In the genomic region with DNA sequence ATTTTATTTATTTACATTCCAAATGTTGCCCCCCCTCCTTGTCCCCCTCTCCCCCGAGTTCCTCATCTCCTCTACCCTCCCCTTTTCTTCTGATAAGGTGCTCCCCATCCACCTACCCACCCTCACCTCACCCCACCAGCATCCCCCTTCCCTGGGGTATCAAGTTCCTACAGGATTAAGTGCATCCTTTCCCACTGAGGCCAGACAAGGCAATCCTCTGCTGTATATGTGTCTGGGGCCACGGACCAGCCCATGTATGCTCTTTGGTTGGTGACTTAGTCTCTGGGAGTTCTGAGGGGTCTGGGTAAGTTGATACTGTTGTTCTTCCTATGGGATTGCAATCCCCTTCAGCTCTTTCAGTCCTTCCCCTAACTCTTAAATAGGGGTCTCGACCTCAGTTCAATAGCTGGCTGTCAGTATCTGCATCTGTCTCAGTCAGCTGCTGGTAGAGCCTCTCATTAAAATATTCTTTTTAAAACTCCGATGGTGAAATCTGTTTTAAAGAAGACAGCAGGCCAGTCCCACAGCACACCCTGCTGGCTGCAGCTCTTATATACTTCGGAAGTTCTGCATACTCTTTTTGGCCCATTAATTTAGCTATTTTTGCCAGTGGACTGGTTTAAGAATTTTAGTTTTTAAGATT, we compare ENCODE assay signal across 8 mouse cellular contexts. TPM values are rescaled to one million over a fixed set of nuclear protein-coding genes. Genes with fewer than 3 reads are reported as not detected.
DNase-seq lines count a peak whose midpoint lies in the region; ATAC-seq lines count a peak whose summit lies in the region.

No protein-coding gene starts in this region.

- no peak overlapping the region for H3K4me3 ChIP-seq in forebrain, embryonic 12.5 days (replicated peaks)
- no peak overlapping the region for H3K4me3 ChIP-seq in kidney, embryonic 14.5 days (ENCODE audit: low read length)

- no peak overlapping the region for H3K9ac ChIP-seq in forebrain, embryonic 12.5 days
- H3K9ac ChIP-seq in kidney, embryonic 14.5 days (ENCODE audit: low read depth, low read length): no peak overlapping the region

- WGBS in forebrain, embryonic 12.5 days: 9% methylated on average over 5 of the region's 5 CpGs
- 6% methylated on average over 5 of the region's 5 CpGs for WGBS in kidney, embryonic 14.5 days

- H3K4me2 ChIP-seq in forebrain, embryonic 12.5 days: peak overlapping the region; percentile 49
- H3K4me2 ChIP-seq in kidney, embryonic 14.5 days (replicated peaks; ENCODE audit: low read depth, low read length): no peak overlapping the region

- H3K27me3 ChIP-seq in forebrain, embryonic 12.5 days: peaks cover 10% of the 10 kb centered on the region; the same call in 1 of the 2 replicates
- no peaks in the 10 kb centered on the region for H3K27me3 ChIP-seq in kidney, embryonic 14.5 days (ENCODE audit: control insufficient read depth, insufficient read depth, low read length)

- peak; percentile 55 to 64 for DNase-seq in cerebellum, postnatal 14 days
- DNase-seq in cerebellum, adult 9-10 months: no peak
- DNase-seq in urinary bladder, postnatal 14 days (ENCODE audit: low spot score): peak; percentile 42
- DNase-seq in urinary bladder, postnatal 25 days (ENCODE audit: low spot score): no peak
- peak; percentile 56 for DNase-seq in mesoderm, embryonic 11.5 days (ENCODE audit: low read depth, low spot score)
- peak; percentile 72 for DNase-seq in testis, postnatal 10 days (ENCODE audit: low spot score)

- no peaks in the 10 kb centered on the region for H3K36me3 ChIP-seq in forebrain, embryonic 12.5 days (replicated peaks)
- H3K36me3 ChIP-seq in kidney, embryonic 14.5 days (ENCODE audit: control insufficient read depth, insufficient read depth, low read length): no peaks in the 10 kb centered on the region

- ATAC-seq in forebrain, embryonic 12.5 days (ENCODE audit: low FRiP score): peak; percentile 63; the same call in 1 of the 2 replicates
- ATAC-seq in kidney, embryonic 14.5 days (ENCODE audit: low FRiP score, low TSS enrichment): peak; percentile 68; the same call in 1 of the 2 replicates

- peaks cover 16% of the 10 kb centered on the region for H3K4me1 ChIP-seq in forebrain, embryonic 12.5 days
- no peaks in the 10 kb centered on the region for H3K4me1 ChIP-seq in kidney, embryonic 14.5 days (ENCODE audit: control insufficient read depth, insufficient read depth, low read length)

- H3K9me3 ChIP-seq in forebrain, embryonic 12.5 days: no peaks in the 10 kb centered on the region
- no peaks in the 10 kb centered on the region for H3K9me3 ChIP-seq in kidney, embryonic 14.5 days (ENCODE audit: control insufficient read depth, low read length)

- no peak overlapping the region for H3K27ac ChIP-seq in forebrain, embryonic 12.5 days
- H3K27ac ChIP-seq in kidney, embryonic 14.5 days (ENCODE audit: low read depth, low read length): no peak overlapping the region

RNA-seq across cellular contexts. Expression of gene Rlf, which starts 17.0 kb away (rescaled TPM):
- polyA plus RNA-seq in forebrain, embryonic 12.5 days (2016; fragmentation: Nextera tagmentation; extraction: Ambion mirVana): 34.2 and 34.5 TPM in 2 replicates
- polyA plus RNA-seq in kidney, embryonic 14.5 days (2014; fragmentation: Nextera tagmentation; extraction: Ambion mirVana): 15.4 and 26.2 TPM in 2 replicates

Comparison
In these comparisons a context has a peak if more than half of its experiments do, and no peak if none do; other contexts are left out.
1. DNase-seq: peak in cerebellum, postnatal 14 days (2 of 2), urinary bladder, postnatal 14 days (single experiment), mesoderm, embryonic 11.5 days (single experiment) and testis, postnatal 10 days (single experiment); none in cerebellum, adult 9-10 months (single experiment) and urinary bladder, postnatal 25 days (single experiment).